Mouse (Mus musculus) brown adipose tissue, adult 24 weeks (tissue): Measurements from ENCODE around the gene Tmtc2. TPM values are rescaled to one million over a fixed set of nuclear protein-coding genes. Genes with fewer than 3 reads are reported as not detected.

ENCODE experiments used
- H3K27ac ChIP-seq: fragments of 200-500 bp; replicated peaks from 2 replicates; pipeline ENCODE4 v1.5.1; 2012; ENCODE audit warnings: low read depth, mild to moderate bottlenecking, low read length
- H3K4me1 ChIP-seq: fragments of 200-500 bp; 2 replicates; pipeline ENCODE4 v1.6.1; 2012; ENCODE audit warnings: low read length, mixed read lengths; ENCODE audit not compliant: control insufficient read depth, insufficient read depth, insufficient read length
- H3K4me3 ChIP-seq: fragments of 200-500 bp; 2 replicates; pipeline ENCODE4 v1.5.1; 2012; ENCODE audit warnings: low read depth, mild to moderate bottlenecking, low read length, moderate library complexity; ENCODE audit not compliant: insufficient read depth
- polyA plus RNA-seq: library from polyadenylated mRNA; stranded (reverse); fragments of >200 nt; gene quantifications from 2 replicates; pipeline ENCODE4 v1.2.4, GENCODE M21; 2012; ENCODE audit not compliant: missing spikeins, insufficient read depth, insufficient read length

Tmtc2 gene
- polyA plus RNA-seq, 1 experiment: 1.1 TPM

GRCm38 (mm10) chr10:105373265-105373664, 201.0 kb downstream of the Tmtc2 start:
- no peak overlapping the region for H3K4me3 ChIP-seq
- H3K27ac ChIP-seq: no peak overlapping the region
- H3K4me1 ChIP-seq: 0 out of 2 replicates have a peak, but pooled peaks cover 3% of the 10 kb centered on the region

DNA sequence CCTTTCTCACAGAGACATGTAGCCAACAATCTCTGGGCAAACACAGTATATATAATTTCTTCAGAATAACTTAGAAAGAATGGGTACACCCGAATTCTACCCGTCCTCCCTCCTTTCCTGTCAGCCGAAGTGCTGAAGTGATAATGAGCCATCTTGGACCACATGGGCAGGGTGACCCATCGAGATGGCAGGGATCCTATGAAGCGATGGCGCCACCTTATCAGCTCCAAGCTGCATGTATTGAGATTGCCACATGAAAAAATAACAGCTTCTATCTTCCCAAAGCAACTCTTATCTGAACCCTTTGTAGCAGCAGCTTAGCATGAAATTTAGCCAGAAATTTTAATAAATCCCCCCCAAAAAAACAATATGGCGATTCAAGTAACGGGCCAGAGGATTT, 206.0 kb downstream of the Tmtc2 start:
- Histone ChIP-seq H3K4me1 (no peaks in the 10 kb centered on the region), H3K4me3 (no peak overlapping the region), H3K27ac (no peak overlapping the region)

DNA sequence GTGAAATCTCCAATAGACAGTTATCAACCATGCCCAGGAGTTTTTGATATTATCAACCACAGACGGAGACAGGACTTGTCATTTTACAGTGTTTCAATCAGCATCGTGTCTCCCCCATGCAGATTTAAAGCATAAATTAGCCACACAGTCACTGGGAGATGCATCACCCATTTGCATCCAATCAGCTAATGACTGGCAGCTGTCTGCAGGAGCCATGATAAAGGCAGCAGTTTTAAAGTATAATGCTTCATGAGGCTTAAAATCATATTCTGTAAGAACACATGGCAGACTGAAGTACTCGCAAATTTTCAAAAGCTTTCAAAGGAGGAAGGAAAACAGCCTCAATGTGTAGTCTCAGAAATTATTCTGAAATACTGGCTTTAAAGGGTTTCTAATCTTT, 209.8 kb downstream of the Tmtc2 start:
- Histone ChIP-seq H3K4me1 (no peaks in the 10 kb centered on the region), H3K4me3 (no peak overlapping the region), H3K27ac (no peak overlapping the region)

GRCm38 (mm10) chr10:105350301-105350700, 223.9 kb downstream of the Tmtc2 start:
- Histone ChIP-seq H3K4me1 (peaks cover 4% of the 10 kb centered on the region; the same call in 1 of the 2 replicates), H3K4me3 (no peak overlapping the region)

DNA sequence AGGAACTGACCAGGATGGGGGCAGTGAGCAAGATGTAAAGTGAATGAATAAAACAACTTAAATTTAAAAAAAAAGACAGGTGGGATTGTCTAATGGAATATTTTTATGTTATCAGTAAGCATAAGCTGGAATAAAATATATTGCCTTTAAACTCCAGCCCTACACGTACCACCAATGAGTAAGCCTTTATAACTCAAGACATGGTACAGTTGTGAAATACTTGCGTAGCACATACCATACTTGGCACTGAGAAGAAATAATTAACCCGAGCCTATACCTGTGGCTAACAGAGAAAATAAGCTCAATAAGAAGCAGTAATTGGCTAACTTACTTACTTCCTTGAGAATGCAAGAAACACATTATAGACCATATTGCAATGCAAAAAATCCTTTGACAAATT, 228.3 kb downstream of the Tmtc2 start:
- Histone ChIP-seq H3K4me3 (no peak overlapping the region), H3K27ac (no peak overlapping the region), H3K4me1 (peaks cover 4% of the 10 kb centered on the region; the same call in 1 of the 2 replicates)

More at GRCm38 (mm10) chr10:105350301-105350700, 223.9 kb downstream of the Tmtc2 start:
- no peak overlapping the region for H3K27ac ChIP-seq

GRCm38 (mm10) chr10:105332856-105333255, 241.4 kb downstream of the Tmtc2 start:
- Histone ChIP-seq H3K4me3 (no peak overlapping the region), H3K4me1 (no peaks in the 10 kb centered on the region), H3K27ac (no peak overlapping the region)

GRCm38 (mm10) chr10:105330327-105330726, 243.9 kb downstream of the Tmtc2 start:
- H3K4me3 ChIP-seq: no peak overlapping the region
- H3K27ac ChIP-seq: no peak overlapping the region
- H3K4me1 ChIP-seq: no peaks in the 10 kb centered on the region

- Histone ChIP-seq H3K4me3 (no peak overlapping the region), H3K27ac (no peak overlapping the region), H3K4me1 (no peaks in the 10 kb centered on the region)
Measured at GRCm38 (mm10) chr10:105323646-105324192, 250.5 kb downstream of the Tmtc2 start.

- no peak overlapping the region for H3K4me3 ChIP-seq
- H3K27ac ChIP-seq: no peak overlapping the region
- no peaks in the 10 kb centered on the region for H3K4me1 ChIP-seq
Measured at GRCm38 (mm10) chr10:105319299-105320057, 254.8 kb downstream of the Tmtc2 start.

DNA sequence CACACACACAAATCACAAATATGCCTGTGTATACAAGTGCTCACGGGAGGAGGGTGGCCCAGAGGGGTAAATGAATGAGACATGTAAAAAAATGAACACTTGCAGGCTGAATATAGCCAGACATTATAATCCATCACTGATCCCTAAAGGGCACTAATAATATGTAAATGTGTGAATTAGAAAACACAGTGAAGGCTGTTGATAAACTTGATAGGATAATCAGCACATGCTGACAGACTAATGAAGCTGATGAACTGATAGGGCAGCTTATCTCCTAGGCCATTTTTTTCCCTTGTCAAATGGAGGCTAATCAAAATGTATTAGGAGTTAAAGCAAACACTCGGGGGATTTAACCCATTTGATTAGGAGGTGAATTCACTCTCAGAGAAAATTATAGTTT, 255.4 kb downstream of the Tmtc2 start:
- Histone ChIP-seq H3K4me3 (no peak overlapping the region), H3K4me1 (no peaks in the 10 kb centered on the region), H3K27ac (no peak overlapping the region)

- Histone ChIP-seq H3K4me3 (no peak overlapping the region), H3K27ac (no peak overlapping the region), H3K4me1 (no peaks in the 10 kb centered on the region)
Measured at GRCm38 (mm10) chr10:105312986-105313385, 261.3 kb downstream of the Tmtc2 start.

DNA sequence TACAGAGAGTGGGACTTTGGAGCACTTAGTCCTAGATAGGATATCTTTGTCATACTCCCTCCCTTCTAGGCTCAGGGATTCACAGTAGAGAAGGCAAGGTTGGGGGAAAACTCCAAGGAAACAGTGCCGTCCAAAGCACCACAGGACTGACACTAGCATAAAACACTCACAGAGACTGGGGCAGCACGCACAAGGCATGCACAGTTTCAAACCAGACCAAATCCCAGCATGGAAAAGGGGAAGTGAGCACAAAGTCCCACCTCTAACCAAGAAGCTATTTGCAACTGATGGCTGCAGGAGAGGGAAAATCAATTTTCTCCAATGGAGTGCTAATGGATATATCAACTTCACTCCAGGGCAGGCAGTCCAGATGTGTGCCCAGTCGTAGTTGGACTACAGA, 276.7 kb downstream of the Tmtc2 start:
- Histone ChIP-seq H3K4me1 (no peaks in the 10 kb centered on the region), H3K27ac (no peak overlapping the region), H3K4me3 (no peak overlapping the region)

- H3K4me1 ChIP-seq: no peaks in the 10 kb centered on the region
- H3K4me3 ChIP-seq: no peak overlapping the region
- no peak overlapping the region for H3K27ac ChIP-seq
Measured at GRCm38 (mm10) chr10:105292961-105293360, 281.3 kb downstream of the Tmtc2 start.

DNA sequence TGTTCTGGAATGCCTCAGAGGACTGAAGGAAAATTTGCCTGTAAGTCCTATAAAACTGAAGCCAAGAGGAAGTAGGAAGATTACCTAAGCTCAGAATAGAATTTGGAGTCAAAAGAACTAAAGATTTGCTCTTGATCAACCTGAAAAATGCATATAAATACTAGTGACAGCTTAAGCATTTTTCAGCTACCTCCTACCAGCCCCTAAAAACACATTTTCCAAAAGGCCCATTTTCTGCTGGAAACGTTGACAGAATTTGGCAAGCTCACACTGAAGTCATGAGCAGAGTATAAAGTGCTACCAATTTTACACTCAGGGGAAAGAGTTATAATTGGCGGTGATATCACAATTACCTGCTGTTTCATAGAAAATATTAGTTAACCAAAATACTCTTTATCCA, 285.8 kb downstream of the Tmtc2 start:
- Histone ChIP-seq H3K27ac (no peak overlapping the region), H3K4me3 (no peak overlapping the region), H3K4me1 (no peaks in the 10 kb centered on the region)

GRCm38 (mm10) chr10:105287575-105287974, 286.7 kb downstream of the Tmtc2 start:
- Histone ChIP-seq H3K4me3 (no peak overlapping the region), H3K27ac (no peak overlapping the region)

DNA sequence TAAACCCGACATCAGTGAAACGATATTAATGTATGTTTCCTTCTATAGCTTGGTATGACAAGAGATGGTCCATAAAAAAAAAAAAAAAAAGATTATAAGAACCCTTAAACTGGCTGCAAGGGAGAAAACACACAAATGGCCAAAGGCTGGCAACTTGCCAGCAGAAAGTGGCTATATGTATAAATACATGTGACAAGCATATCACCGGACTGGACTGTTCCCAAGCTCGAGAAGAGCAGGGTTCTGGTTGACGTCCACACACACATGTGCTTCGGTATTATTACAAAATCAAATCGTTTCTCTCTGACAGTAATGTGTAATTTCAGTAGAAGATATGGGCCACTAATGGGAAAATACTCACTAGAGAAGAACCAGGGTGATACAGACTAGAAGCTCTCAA, 287.2 kb downstream of the Tmtc2 start:
- H3K27ac ChIP-seq: no peak overlapping the region
- no peak overlapping the region for H3K4me3 ChIP-seq
- H3K4me1 ChIP-seq: no peaks in the 10 kb centered on the region

More at GRCm38 (mm10) chr10:105287575-105287974, 286.7 kb downstream of the Tmtc2 start:
- no peaks in the 10 kb centered on the region for H3K4me1 ChIP-seq
